Mouse (Mus musculus): ENCODE data around the gene Elp5.
"Not testable (repeated sequence)": the region's sequence is repeated elsewhere in the genome, so short reads cannot be mapped to it uniquely, and the experiment has no call there.

Gene Elp5

DNA sequence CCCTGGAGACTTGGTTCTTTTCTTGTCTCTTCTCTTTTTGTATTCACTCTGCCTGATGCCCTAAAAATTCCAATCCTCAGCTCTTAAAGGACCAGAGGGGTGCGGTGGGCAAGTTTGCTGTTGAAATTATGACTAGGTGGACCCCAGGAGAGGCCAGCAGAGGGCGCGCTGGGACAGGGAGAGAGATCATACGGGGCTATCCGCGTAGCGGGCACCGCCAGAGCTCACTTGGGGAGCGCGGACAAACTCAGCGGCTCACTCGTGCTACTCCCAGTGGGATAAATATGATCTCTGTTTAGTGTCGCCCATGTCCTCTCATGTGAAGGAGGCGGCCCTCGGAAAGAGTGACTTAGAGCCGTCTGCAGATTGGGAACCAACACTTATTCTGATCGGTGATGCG lies 48.1 kb downstream of the Elp5 start:
- peak; percentile 76 for ATAC-seq (ENCODE audit: low TSS enrichment)

DNA sequence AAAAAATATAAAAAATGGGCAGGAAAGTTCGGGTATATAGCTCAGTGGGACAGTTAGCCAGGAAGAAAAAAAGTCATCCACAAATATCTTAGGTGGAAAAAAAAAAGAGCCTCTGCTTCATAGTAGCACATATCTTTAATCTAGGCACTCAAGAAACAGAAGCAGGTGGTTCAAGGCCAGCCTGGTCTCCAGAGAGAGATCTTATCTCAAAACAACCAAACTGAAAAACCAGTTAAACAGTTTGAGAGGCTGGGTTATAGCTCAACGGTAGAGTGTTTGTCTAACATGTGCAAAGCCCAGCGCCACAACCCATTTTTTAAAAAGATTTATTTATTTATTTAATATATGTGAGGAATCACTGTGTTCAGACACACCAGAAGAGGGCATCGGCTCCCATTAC lies 49.3 kb downstream of the Elp5 start:
- ATAC-seq (ENCODE audit: low TSS enrichment) = no peak

DNA sequence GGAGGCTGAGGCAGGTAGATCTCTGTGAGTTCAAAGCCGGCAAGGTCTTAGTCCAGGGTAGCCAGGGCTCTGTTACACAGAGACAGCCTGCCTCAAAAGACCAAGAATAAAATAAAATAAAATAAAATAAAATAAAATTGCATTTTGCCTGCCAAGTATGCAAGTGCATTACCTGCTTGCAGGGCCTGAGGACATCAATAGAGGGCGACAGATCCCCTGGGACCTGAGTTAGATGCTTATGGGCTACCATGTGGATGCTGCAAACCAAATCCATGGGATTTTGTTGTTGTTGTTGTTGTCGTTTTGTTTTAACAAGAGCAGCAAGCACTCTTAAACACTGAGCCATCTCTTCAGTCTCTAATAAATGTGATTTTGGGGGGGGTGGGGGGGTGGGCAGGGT lies 50.1 kb downstream of the Elp5 start:
- no peak for ATAC-seq (ENCODE audit: low TSS enrichment)

DNA sequence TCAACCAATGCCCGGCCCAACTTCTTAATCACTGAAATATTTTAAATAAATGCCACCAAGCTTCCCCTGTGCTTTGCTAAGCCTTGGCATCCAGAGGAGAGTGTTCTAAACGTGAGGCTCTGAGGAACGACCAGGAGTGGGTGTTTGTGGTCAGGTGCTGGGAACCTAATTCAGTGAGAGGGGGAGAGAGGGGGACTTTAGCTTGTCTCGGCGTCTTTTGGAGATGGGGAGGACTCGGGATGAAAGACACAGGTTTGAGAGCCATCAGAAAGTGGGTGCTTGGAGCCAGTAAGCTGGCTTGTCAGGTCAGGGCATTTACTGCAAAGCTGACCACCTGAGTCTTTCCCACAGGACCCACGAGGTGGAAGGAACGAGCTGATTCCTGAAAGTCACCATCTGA lies 50.5 kb downstream of the Elp5 start:
- no peak for ATAC-seq (ENCODE audit: low TSS enrichment)

DNA sequence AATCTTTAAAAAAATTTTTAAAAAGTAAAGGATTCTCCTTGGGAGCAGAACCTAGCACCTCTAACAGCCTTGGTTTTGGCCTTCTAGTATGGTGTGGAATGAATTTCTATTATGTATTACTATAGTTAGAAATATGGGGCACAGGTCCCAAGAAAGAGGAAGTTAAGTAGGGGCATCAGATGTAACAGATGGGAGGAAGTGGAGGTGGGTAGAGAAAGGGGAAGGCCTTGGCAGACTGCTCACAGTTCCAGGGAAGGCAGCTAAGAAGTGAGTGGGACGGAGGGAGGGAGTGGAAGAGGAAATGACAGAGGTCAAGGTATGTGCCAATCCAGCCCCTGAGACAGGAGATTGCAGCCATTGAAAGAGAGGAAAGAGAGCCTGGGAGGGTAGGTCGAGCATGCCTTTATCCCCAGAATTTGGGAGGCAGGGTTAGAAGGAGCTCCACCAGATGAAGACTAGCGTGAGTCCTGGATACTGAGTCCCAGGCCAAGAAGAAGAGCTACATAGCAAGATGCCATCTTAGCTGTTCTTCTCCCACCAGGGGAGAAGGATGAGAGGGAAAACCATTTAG lies 51.3 kb downstream of the Elp5 start:
- no peak for ATAC-seq (ENCODE audit: low TSS enrichment)

DNA sequence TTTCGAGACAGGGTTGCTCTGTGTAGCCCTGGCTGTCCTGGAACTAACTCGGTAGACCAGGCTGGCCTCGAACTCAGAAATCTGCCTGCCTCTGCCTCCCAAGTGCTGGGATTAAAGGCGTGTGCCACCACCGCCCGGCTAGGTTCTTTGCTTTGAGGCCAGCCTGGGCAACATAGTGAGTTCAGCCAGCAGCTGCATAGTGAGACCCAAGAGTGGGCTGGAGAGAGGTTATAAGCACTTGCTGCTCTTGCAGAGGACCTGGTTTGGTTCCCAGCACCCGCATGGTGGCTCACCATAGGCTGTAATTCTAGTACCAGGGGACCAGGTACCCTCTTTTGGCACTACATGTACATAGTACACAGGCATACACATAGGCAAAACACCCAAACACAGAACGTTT lies 52.1 kb downstream of the Elp5 start:
- not testable (repeated sequence) for ATAC-seq (ENCODE audit: low TSS enrichment)

DNA sequence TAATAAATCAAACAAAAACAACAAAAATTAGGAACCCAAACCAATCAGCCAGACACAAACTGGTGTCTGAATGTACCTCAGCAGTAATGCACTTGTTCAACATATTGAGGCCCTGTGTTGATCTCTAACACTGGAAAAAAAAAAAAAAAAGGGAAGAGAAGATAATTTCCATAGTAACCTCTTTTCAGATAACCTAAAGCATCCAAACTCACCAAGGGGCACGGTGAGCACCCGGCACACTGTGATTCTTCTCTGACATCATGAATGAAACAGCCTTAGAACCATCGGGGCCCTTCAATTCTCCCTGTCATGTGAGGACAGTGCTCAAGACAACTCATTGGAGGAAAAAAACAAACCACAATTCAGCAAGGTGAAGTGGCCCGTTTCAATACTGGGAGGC lies 52.6 kb downstream of the Elp5 start:
- no peak for ATAC-seq (ENCODE audit: low TSS enrichment)

DNA sequence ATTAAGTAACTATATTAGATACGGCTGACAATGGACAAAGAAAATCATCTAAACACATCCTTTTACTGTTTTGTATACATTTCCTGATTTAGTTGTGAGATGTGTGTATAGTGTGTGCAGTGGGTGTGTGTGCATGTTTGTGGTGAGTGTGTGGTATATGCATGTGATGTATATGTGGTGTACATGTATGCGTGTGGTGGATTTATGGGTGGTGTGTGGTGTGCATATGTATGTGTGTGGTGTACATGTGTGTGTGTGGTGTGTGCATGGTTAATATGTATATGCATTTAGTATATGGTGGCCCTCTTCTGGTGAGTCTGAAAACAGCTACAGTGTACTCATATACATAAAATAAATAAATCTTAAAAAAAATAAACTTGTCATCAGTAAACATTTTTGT lies 54.8 kb downstream of the Elp5 start:
- no peak for ATAC-seq (ENCODE audit: low TSS enrichment)

DNA sequence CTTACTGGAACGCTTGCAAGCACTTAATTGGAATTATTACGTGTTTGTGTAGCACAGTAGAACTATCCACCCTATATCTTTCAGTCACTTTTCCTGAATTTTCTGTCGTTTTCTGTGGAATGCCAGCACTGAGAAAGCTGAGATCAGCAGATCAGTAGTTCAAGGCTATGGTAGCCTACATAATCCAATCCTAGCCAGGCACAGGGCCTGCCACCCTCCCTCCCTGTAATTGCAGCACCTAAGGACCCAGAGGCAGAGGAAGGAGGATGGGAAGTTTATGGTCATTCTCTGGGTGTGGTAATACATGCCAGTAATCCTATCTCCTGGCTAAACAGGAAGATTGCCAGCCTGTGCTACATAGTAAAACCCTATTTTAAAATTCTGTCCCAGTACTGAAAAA lies 59.5 kb downstream of the Elp5 start:
- ATAC-seq (ENCODE audit: low TSS enrichment) = no peak

DNA sequence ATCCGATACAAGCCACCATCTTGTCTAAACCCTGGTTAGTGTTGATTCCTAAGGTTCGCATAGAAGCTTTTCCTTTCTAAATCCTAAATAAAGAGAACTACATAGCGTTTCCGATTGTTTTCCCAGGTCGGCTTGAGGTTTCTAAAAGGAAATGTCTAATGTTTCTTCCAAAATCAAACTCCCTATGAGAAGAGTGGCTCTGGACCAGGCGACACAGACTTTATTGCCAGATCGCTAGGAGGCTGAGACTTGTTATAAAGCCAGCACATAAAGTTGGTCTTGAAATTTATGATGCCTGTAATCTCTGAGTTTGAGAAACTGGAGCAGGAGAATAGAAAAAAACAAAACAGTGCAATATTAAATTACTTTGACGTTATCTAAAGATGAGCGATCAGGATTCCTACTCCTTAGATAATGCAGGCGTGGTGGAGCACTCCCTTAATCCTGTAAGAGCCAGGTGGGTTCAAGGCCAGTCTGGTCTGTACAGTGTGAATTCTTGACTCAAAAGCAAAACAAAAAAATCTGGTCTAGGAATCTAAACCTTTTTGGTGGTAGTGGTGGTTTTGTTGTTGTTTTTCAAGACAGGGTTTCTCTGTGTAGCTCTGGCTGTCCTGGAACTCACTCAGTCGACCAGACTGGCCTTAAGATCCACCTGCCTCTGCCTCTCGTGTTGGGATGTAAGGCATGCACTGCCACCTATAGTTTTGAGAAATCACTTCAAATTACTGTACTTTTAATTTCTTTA lies 60.1 kb downstream of the Elp5 start:
- no peak; the same call in 1 of the 2 replicates for ATAC-seq (ENCODE audit: low TSS enrichment)

DNA sequence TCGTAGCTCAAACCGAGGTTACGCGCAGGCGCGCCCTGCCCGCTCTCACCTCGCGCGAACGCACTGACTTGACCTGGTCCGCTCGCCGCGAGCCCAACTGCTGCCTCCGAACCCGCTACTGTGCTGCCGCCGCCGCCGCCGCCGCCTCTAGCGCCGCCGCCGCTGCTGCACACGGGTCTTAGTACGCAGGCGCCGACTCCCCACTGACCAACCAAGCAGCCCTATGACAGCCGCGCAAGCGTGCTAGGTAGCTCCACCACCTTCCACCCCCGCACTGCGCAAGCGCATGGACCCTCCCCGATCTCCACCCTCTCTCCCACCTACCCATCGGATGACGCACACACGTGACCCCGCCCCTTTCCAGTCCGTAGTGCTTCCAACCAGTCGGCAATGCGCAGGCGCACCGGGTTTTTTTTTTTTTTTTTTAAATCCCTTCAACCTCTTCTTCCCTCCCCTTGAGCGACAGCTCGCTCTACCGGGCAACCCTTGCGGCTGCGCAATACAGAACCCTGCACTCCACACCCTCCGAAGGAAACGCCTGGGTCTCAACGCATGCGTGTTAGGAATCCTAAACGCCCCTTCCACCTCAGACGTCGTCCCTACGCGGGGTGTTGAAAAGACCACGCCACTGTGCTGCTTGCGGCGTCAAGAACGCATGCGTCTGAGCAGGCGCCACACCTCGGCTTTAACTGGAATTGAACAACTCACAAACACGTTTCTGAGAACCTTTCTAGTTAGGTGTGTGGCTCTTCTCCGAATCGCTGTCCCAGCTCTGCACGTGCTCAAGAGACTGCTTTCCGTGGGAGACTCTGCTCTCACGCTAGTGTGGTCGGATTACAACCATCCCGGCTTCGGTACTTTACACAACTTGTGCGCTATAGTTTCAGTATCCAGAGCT lies 61.0 kb downstream of the Elp5 start, which contains the start of gene Eif5a:
Gene Eif5a, minus strand, starts transcription at position 845 of the 898 bp plus-strand sequence.
- ATAC-seq (ENCODE audit: low TSS enrichment) = peak; percentile 93

DNA sequence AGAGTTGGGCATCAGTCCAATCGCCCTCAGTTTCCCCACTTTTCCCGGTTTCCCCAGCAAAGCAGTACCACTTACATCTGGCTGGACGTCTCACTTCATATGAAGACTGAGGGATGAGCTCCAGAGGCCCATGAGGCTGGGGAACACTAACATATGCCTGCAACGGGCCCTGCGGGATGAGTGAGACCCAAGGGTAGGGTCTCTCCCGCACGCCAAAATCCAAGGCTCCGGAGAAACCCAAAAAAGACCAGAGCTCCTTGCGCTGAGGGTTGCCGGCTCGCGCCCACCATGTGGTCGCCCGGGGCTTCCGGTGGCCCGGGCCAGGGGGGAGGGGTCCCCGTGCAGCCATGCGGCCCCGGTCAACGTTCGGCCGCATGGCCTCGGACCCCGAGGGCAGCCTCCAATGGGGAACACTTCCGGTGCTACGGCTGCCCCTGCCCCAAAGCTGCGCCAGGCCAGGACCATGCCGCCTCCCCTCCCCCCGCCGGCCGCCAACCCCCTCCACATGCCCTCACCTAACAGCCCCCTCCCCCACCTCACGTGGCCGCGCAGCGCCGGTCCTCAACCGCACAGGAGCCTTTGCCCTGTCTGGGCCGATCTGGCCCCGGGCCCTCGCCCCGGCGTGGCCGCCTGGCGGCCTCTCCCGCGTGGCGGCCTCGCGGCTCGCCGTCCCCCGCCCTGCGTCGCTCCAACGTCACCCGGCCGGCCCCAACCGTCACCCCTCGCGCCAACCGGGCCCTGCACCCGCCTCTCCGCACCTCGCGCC lies 61.9 kb downstream of the Elp5 start:
- ATAC-seq (ENCODE audit: low TSS enrichment) = 0 out of 2 replicates have a peak, but pooled peaks have one; percentile 11

DNA sequence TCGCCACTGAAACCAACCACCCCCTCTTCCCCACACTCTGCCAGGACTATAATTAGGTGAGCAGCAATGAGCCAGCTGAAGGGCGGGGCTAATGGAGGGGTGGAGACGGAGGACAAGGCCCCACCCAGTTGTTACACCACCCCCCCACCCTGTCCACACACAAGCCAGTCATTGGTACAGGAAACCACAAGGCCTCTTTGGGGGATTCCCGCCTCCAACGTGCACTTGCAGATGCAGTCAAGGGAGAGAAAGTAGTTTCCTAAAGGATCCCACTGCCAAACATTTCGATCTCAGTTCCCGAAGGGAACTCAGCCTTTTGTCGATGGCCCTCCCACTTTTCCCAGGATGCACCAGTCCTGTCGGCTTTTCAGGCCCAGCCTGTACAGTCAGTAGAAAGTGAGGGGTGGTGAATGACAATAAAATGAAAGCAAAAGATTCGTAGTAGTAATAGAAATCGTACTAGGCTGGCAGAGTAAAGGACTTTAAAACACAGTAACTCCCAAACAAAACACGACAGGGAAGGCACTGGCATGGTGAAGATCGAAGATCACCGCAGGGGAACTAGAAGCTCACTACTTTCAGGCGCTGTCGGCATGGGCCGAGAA lies 62.6 kb downstream of the Elp5 start:
- ATAC-seq (ENCODE audit: low TSS enrichment) = no peak

DNA sequence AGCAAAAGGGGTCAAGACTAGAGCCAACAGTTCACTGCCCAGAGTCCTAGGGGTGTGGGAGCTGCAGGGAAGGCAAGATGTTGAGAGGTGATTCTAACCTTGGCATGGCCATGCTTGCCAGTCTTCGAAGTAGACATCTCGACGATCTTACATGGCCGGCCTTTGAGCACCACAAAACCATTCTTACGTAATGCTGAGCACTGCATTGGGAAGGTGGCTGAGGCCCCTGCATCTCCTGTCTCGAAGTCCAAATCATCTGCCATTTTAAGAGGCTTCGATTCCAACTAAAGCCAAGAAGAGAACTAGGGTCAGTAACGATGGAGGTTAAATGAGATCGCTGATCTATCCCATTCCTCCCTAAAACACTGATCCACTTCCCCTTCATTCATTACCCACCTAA lies 63.3 kb downstream of the Elp5 start:
- no peak for ATAC-seq (ENCODE audit: low TSS enrichment)
